Mouse (Mus musculus) limb, embryonic 13.5 days (tissue): ENCODE measurements around the gene Krt26. TPM values are rescaled to one million over a fixed set of nuclear protein-coding genes. Genes with fewer than 3 reads are reported as not detected.
A peak's percentile ranks its signal among the peaks of the same experiment; 100 is the strongest.

Experiments used
- ATAC-seq: fragments of 200-750 bp; cut with Nextera tagmentation; 2 replicates; pipeline ENCODE4 v1.8.0; 2017; ENCODE audit warnings: low read depth, moderate number of reproducible peaks, moderate TSS enrichment; ENCODE audit not compliant: low FRiP score
- H3K27ac ChIP-seq: fragments of 300-500 bp; sonication (generic); 2 replicates; pipeline ENCODE4 v1.5.1; 2015; ENCODE audit warnings: inconsistent platforms, mild to moderate bottlenecking, moderate library complexity
- H3K27me3 ChIP-seq: fragments of 300-500 bp; sonication (generic); 2 replicates; pipeline ENCODE4 v1.6.1; 2015; ENCODE audit warnings: mild to moderate bottlenecking, inconsistent platforms
- H3K36me3 ChIP-seq: fragments of 300-500 bp; sonication (generic); 2 replicates; pipeline ENCODE4 v1.6.1; 2015; ENCODE audit warnings: inconsistent platforms, mild to moderate bottlenecking, moderate library complexity
- H3K4me1 ChIP-seq: fragments of 300-500 bp; sonication (generic); 2 replicates; pipeline ENCODE4 v1.6.1; 2015; ENCODE audit warnings: inconsistent platforms
- H3K4me2 ChIP-seq: fragments of 300-500 bp; sonication (generic); replicated peaks from 2 replicates; pipeline ENCODE4 v1.6.1; 2015; ENCODE audit warnings: inconsistent platforms, mild to moderate bottlenecking, moderate library complexity
- H3K4me3 ChIP-seq: fragments of 300-500 bp; sonication (generic); 2 replicates; pipeline ENCODE4 v1.5.1; 2015; ENCODE audit warnings: moderate library complexity, mild to moderate bottlenecking, inconsistent platforms
- H3K9ac ChIP-seq: fragments of 300-500 bp; sonication (generic); 2 replicates; pipeline ENCODE4 v1.6.1; 2015; ENCODE audit warnings: mild to moderate bottlenecking, inconsistent platforms
- H3K9me3 ChIP-seq: fragments of 300-500 bp; sonication (generic); 2 replicates; pipeline ENCODE4 v1.6.1; 2016; ENCODE audit warnings: inconsistent platforms
- WGBS: fragments of 180-500 bp; shearing (Covaris S2); methylation state at CpG from one replicate; pipeline ENCODE4 v1.1.7; 2015; 5-methylcytosine and 5-hydroxymethylcytosine counted together
- polyA plus RNA-seq: library from polyadenylated mRNA; unstranded; fragments of >200 nt; fragmentation: Nextera tagmentation; extraction: Ambion mirVana; gene quantifications from 2 replicates; pipeline ENCODE4 v1.2.1, GENCODE M21; 2015

Gene Krt26
- polyA plus RNA-seq, 1 experiment from 2014 or later, result not detected

- 70% methylated on average over 2 of the region's 2 CpGs for WGBS
- no peak for ATAC-seq
- H3K9me3 ChIP-seq, result no peaks in the 10 kb centered on the region
Measured at GRCm38 (mm10) chr11:99329655-99330054, 8.1 kb downstream of the Krt26 start.

GRCm38 (mm10) chr11:99322851-99323250, 14.9 kb downstream of the Krt26 start, which contains the start of gene Krt25:
TSS of gene Krt25 (minus strand) at chr11:99322951.
- Histone ChIP-seq H3K9ac (no peak within 1 kb of the TSS), H3K27me3 (no peaks in the 10 kb centered on the region), H3K36me3 (no peaks in the 10 kb centered on the region), H3K27ac (no peak within 1 kb of the TSS), H3K4me3 (no peak within 1 kb of the TSS), H3K4me1 (no peaks in the 10 kb centered on the region), H3K4me2 (no peak within 1 kb of the TSS), H3K9me3 (no peaks in the 10 kb centered on the region)
- ATAC-seq, result no peak
- 89% methylated on average over 11 of the region's 11 CpGs for WGBS

More at GRCm38 (mm10) chr11:99329655-99330054, 8.1 kb downstream of the Krt26 start:
- Histone ChIP-seq H3K4me3 (no peak overlapping the region), H3K4me1 (no peaks in the 10 kb centered on the region), H3K27ac (no peak overlapping the region), H3K36me3 (no peaks in the 10 kb centered on the region), H3K27me3 (no peaks in the 10 kb centered on the region), H3K4me2 (no peak overlapping the region), H3K9ac (no peak overlapping the region)

- 86% methylated on average over 14 of the region's 14 CpGs for WGBS
- no peak for ATAC-seq
- Histone ChIP-seq H3K4me1 (no peaks in the 10 kb centered on the region), H3K9me3 (no peaks in the 10 kb centered on the region), H3K27ac (no peak overlapping the region), H3K4me3 (no peak overlapping the region), H3K27me3 (no peaks in the 10 kb centered on the region), H3K4me2 (no peak overlapping the region), H3K36me3 (no peaks in the 10 kb centered on the region), H3K9ac (no peak overlapping the region)
Measured at GRCm38 (mm10) chr11:99321094-99321493, 16.7 kb downstream of the Krt26 start.

- H3K9ac ChIP-seq, result no peak overlapping the region
- no peak overlapping the region for H3K4me2 ChIP-seq
- no peak for ATAC-seq
- H3K9me3 ChIP-seq, result no peaks in the 10 kb centered on the region
- H3K27ac ChIP-seq, result no peak overlapping the region
- H3K4me3 ChIP-seq, result no peak overlapping the region
- no peaks in the 10 kb centered on the region for H3K4me1 ChIP-seq
- WGBS, result 67% methylated on average over 9 of the region's 9 CpGs
- no peaks in the 10 kb centered on the region for H3K36me3 ChIP-seq
- no peaks in the 10 kb centered on the region for H3K27me3 ChIP-seq
Measured at GRCm38 (mm10) chr11:99319127-99319526, 18.6 kb downstream of the Krt26 start.

- Histone ChIP-seq H3K4me2 (no peak overlapping the region), H3K9ac (no peak overlapping the region), H3K4me3 (no peak overlapping the region), H3K36me3 (no peaks in the 10 kb centered on the region), H3K9me3 (no peaks in the 10 kb centered on the region), H3K27ac (no peak overlapping the region), H3K4me1 (no peaks in the 10 kb centered on the region), H3K27me3 (no peaks in the 10 kb centered on the region)
- no peak for ATAC-seq
- 64% methylated on average over 8 of the region's 8 CpGs for WGBS
Measured at GRCm38 (mm10) chr11:99316543-99316942, 21.2 kb downstream of the Krt26 start.

- Histone ChIP-seq H3K27me3 (no peaks in the 10 kb centered on the region), H3K9ac (no peak overlapping the region), H3K4me3 (no peak overlapping the region), H3K9me3 (no peaks in the 10 kb centered on the region), H3K4me2 (no peak overlapping the region), H3K27ac (no peak overlapping the region), H3K4me1 (no peaks in the 10 kb centered on the region), H3K36me3 (no peaks in the 10 kb centered on the region)
- 89% methylated on average over 2 of the region's 2 CpGs for WGBS
- ATAC-seq, result no peak
Measured at GRCm38 (mm10) chr11:99314594-99314993, 23.2 kb downstream of the Krt26 start.

GRCm38 (mm10) chr11:99310882-99311281, 26.9 kb downstream of the Krt26 start:
- WGBS, result 91% methylated on average over 1 of the region's 1 CpGs
- Histone ChIP-seq H3K4me3 (no peak overlapping the region), H3K4me1 (no peaks in the 10 kb centered on the region), H3K27me3 (no peaks in the 10 kb centered on the region), H3K9ac (no peak overlapping the region), H3K27ac (no peak overlapping the region), H3K4me2 (no peak overlapping the region), H3K9me3 (no peaks in the 10 kb centered on the region), H3K36me3 (no peaks in the 10 kb centered on the region)
- ATAC-seq, result no peak

GRCm38 (mm10) chr11:99307579-99307978, 30.2 kb downstream of the Krt26 start:
- no peaks in the 10 kb centered on the region for H3K36me3 ChIP-seq
- no peak overlapping the region for H3K4me3 ChIP-seq
- no peak overlapping the region for H3K4me2 ChIP-seq
- peaks cover 4% of the 10 kb centered on the region; the same call in 1 of the 2 replicates for H3K9me3 ChIP-seq
- H3K27ac ChIP-seq, result no peak overlapping the region
- 15% methylated on average over 2 of the region's 2 CpGs for WGBS
- no peaks in the 10 kb centered on the region for H3K27me3 ChIP-seq
- no peak for ATAC-seq
- no peaks in the 10 kb centered on the region for H3K4me1 ChIP-seq
- no peak overlapping the region for H3K9ac ChIP-seq

- Histone ChIP-seq H3K27ac (no peak overlapping the region), H3K4me1 (no peaks in the 10 kb centered on the region), H3K36me3 (no peaks in the 10 kb centered on the region), H3K9ac (no peak overlapping the region), H3K9me3 (no peaks in the 10 kb centered on the region), H3K4me2 (no peak overlapping the region), H3K27me3 (no peaks in the 10 kb centered on the region; the same call in 1 of the 2 replicates), H3K4me3 (no peak overlapping the region)
- no peak for ATAC-seq
- 34% methylated on average over 5 of the region's 5 CpGs for WGBS
Measured at GRCm38 (mm10) chr11:99295039-99295438, 42.7 kb downstream of the Krt26 start.

GRCm38 (mm10) chr11:99292846-99293245, 44.9 kb downstream of the Krt26 start:
- no peaks in the 10 kb centered on the region for H3K36me3 ChIP-seq
- H3K9ac ChIP-seq, result no peak overlapping the region
- no peak overlapping the region for H3K27ac ChIP-seq
- no peak for ATAC-seq
- 68% methylated on average over 5 of the region's 5 CpGs for WGBS
- H3K4me1 ChIP-seq, result no peaks in the 10 kb centered on the region
- no peaks in the 10 kb centered on the region; the same call in 1 of the 2 replicates for H3K27me3 ChIP-seq
- H3K4me2 ChIP-seq, result no peak overlapping the region
- H3K4me3 ChIP-seq, result no peak overlapping the region
- no peaks in the 10 kb centered on the region for H3K9me3 ChIP-seq

- no peaks in the 10 kb centered on the region for H3K9me3 ChIP-seq
- H3K27me3 ChIP-seq, result no peaks in the 10 kb centered on the region
- H3K4me1 ChIP-seq, result peaks cover 8% of the 10 kb centered on the region
- H3K4me2 ChIP-seq, result no peak within 1 kb of the TSS
- no peak within 1 kb of the TSS for H3K27ac ChIP-seq
- H3K9ac ChIP-seq, result no peak within 1 kb of the TSS
- no peaks in the 10 kb centered on the region for H3K36me3 ChIP-seq
- ATAC-seq, result peak; percentile 48; the same call in 1 of the 2 replicates
- 37% methylated on average over 11 of the region's 11 CpGs for WGBS
- H3K4me3 ChIP-seq, result no peak within 1 kb of the TSS
Measured at GRCm38 (mm10) chr11:99284833-99285312, 52.9 kb downstream of the Krt26 start, which contains the start of gene Krt24. TSS of gene Krt24 (minus strand) at chr11:99285262.

GRCm38 (mm10) chr11:99284011-99284410, 53.8 kb downstream of the Krt26 start:
- H3K9ac ChIP-seq, result no peak overlapping the region
- no peak overlapping the region for H3K4me2 ChIP-seq
- no peaks in the 10 kb centered on the region for H3K27me3 ChIP-seq
- WGBS, result 80% methylated on average over 5 of the region's 5 CpGs
- no peak overlapping the region for H3K27ac ChIP-seq
- no peak for ATAC-seq
- no peak overlapping the region for H3K4me3 ChIP-seq
- no peaks in the 10 kb centered on the region for H3K9me3 ChIP-seq
- peaks cover 8% of the 10 kb centered on the region for H3K4me1 ChIP-seq
- H3K36me3 ChIP-seq, result no peaks in the 10 kb centered on the region

- peaks cover 8% of the 10 kb centered on the region for H3K4me1 ChIP-seq
- WGBS, result 44% methylated on average over 4 of the region's 4 CpGs
- H3K27me3 ChIP-seq, result no peaks in the 10 kb centered on the region
- H3K36me3 ChIP-seq, result no peaks in the 10 kb centered on the region
- no peaks in the 10 kb centered on the region for H3K9me3 ChIP-seq
- H3K27ac ChIP-seq, result no peak overlapping the region
- no peak for ATAC-seq
- H3K4me3 ChIP-seq, result no peak overlapping the region
- no peak overlapping the region for H3K4me2 ChIP-seq
- H3K9ac ChIP-seq, result no peak overlapping the region
Measured at GRCm38 (mm10) chr11:99283334-99283733, 54.4 kb downstream of the Krt26 start.
